Mouse (Mus musculus) mouse embryonic stem cell (cell line): Measurements from ENCODE around the gene Zfp148.
"Not testable (repeated sequence)": the region's sequence is repeated elsewhere in the genome, so short reads cannot be mapped to it uniquely, and the experiment has no call there.

ENCODE experiments used
- in situ Hi-C, 2 experiments: fragments of 300-500 bp; cut with MboI; formaldehyde crosslinking; loops; 1 replicate in 1 of 2; 3 replicates in 1 of 2; pipeline ENCODE4 v1.14.3; 2019 to 2020; ENCODE audit warnings: low sequenced_read_pairs in 2 of 2, low pct_unique_long_range_greater_than_20kb in 1 of 2, mixed read lengths in 1 of 2; ENCODE audit not compliant: unreplicated experiment in 1 of 2

The Zfp148 gene

GRCm38 (mm10) chr16:33379219-33379943 is 1.3 kb upstream of the Zfp148 start:
- in situ Hi-C loops = loop anchor here in 1 of 2 experiments (5.0 kb wide), 1 partner anchor 37 kb away; no protein-coding TSS in a partner anchor

- in situ Hi-C loops = no loop called here
These were observed 412 bp downstream of the Zfp148 start for GRCm38 (mm10) chr16:33380882-33381613.

GRCm38 (mm10) chr16:33381614-33382245 is 1.1 kb downstream of the Zfp148 start:
- in situ Hi-C loops = no loop called here

GRCm38 (mm10) chr16:33382341-33382740 is 1.7 kb downstream of the Zfp148 start:
- in situ Hi-C loops = no loop called here

- in situ Hi-C loops = no loop called here
These were observed 2.9 kb downstream of the Zfp148 start for GRCm38 (mm10) chr16:33383584-33383983.

GRCm38 (mm10) chr16:33384057-33384456 is 3.4 kb downstream of the Zfp148 start:
- in situ Hi-C loops = not testable (repeated sequence)

- in situ Hi-C loops = no loop called here
These were observed 6.4 kb downstream of the Zfp148 start for GRCm38 (mm10) chr16:33387013-33387412.

- in situ Hi-C loops = no loop called here
These were observed 6.8 kb downstream of the Zfp148 start for GRCm38 (mm10) chr16:33387420-33387819.

- in situ Hi-C loops = no loop called here
These were observed 19.5 kb downstream of the Zfp148 start for GRCm38 (mm10) chr16:33399913-33400782.

GRCm38 (mm10) chr16:33400943-33401342 is 20.3 kb downstream of the Zfp148 start:
- in situ Hi-C loops = no loop called here

GRCm38 (mm10) chr16:33403258-33403657 is 22.6 kb downstream of the Zfp148 start:
- in situ Hi-C loops = no loop called here

GRCm38 (mm10) chr16:33404055-33404454 is 23.4 kb downstream of the Zfp148 start:
- in situ Hi-C loops = no loop called here

GRCm38 (mm10) chr16:33405487-33405886 is 24.9 kb downstream of the Zfp148 start:
- in situ Hi-C loops = no loop called here

GRCm38 (mm10) chr16:33410151-33410550 is 29.5 kb downstream of the Zfp148 start:
- in situ Hi-C loops = no loop called here

GRCm38 (mm10) chr16:33410605-33411004 is 30.0 kb downstream of the Zfp148 start:
- in situ Hi-C loops = no loop called here

GRCm38 (mm10) chr16:33414191-33414590 is 33.6 kb downstream of the Zfp148 start:
- in situ Hi-C loops = no loop called here

GRCm38 (mm10) chr16:33415607-33416006 is 35.0 kb downstream of the Zfp148 start:
- in situ Hi-C loops = no loop called here

- in situ Hi-C loops = no loop called here
These were observed 47.7 kb downstream of the Zfp148 start for GRCm38 (mm10) chr16:33428327-33428726.
